Mouse (Mus musculus): ENCODE results near the gene Ppat.

Ppat gene

GRCm38 (mm10) chr5:76869553-76869952, 81.8 kb downstream of the Ppat start:
- DNase-seq, result no peak

GRCm38 (mm10) chr5:76868693-76869286, 82.6 kb downstream of the Ppat start:
- DNase-seq, result no peak

- DNase-seq, result no peak
These were observed 84.6 kb downstream of the Ppat start for GRCm38 (mm10) chr5:76866819-76867218.
